Mouse (Mus musculus): ENCODE results near the gene Rtp3. TPM values are rescaled to one million over a fixed set of nuclear protein-coding genes. Genes with fewer than 3 reads are reported as not detected.

The Rtp3 gene
- polyA plus RNA-seq, 1 experiment from 2014 or later = not detected

- H3K9me3 ChIP-seq (ENCODE audit: control insufficient read depth, low read length) = no peaks in the 10 kb centered on the region
- WGBS = 58% methylated on average over 6 of the region's 6 CpGs
- H3K27ac ChIP-seq (replicated peaks) = no peak overlapping the region
- no peaks in the 10 kb centered on the region for H3K36me3 ChIP-seq (ENCODE audit: control insufficient read depth, insufficient read depth, low read length)
- peaks cover 5% of the 10 kb centered on the region; the same call in 1 of the 2 replicates for H3K27me3 ChIP-seq (ENCODE audit: control insufficient read depth, insufficient read depth, low read length)
- DNase-seq (ENCODE audit: low spot score) (no peak), ATAC-seq (ENCODE audit: low FRiP score, low TSS enrichment) (no peak)
- TF ChIP-seq CTCF (IDR thresholded peaks at IDR 0.05; ENCODE audit: low read depth) = no peak
- H3K4me2 ChIP-seq (replicated peaks; ENCODE audit: low read depth) = no peak overlapping the region
- H3K9ac ChIP-seq (ENCODE audit: low read length) = no peak overlapping the region
- no peak overlapping the region for H3K4me3 ChIP-seq (ENCODE audit: low read depth, low read length)
- H3K4me1 ChIP-seq (replicated peaks; ENCODE audit: control insufficient read depth, insufficient read depth) = no peaks in the 10 kb centered on the region
Measured at GRCm38 (mm10) chr9:110947900-110948299, 42.5 kb downstream of the Rtp3 start.

DNA sequence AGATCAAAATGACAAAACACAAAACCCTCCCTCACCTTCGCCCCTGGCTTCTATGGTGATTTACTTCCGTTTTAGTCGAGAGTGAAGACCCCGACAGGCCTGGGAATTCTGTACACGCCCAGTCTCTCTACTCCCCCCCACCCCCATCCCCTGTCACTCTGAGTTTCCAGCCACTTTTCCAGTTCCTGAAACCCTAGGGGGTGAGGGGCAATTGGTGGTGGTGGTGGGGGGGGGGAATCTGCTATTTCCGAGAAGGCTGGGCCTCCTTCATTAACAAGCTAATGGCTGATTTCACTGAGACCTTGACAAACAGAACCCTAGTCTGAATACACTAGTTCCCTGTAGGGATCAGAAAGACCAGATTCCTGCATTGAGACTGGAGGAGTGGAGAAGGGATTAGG is 43.1 kb downstream of the Rtp3 start:
- no peak overlapping the region for H3K27ac ChIP-seq (replicated peaks)
- 26% methylated on average over 6 of the region's 6 CpGs for WGBS
- DNase-seq (ENCODE audit: low spot score) (no peak), ATAC-seq (ENCODE audit: low FRiP score, low TSS enrichment) (no peak)
- H3K4me1 ChIP-seq (replicated peaks; ENCODE audit: control insufficient read depth, insufficient read depth) = no peaks in the 10 kb centered on the region
- peaks cover 5% of the 10 kb centered on the region; the same call in 1 of the 2 replicates for H3K27me3 ChIP-seq (ENCODE audit: control insufficient read depth, insufficient read depth, low read length)
- no peaks in the 10 kb centered on the region for H3K9me3 ChIP-seq (ENCODE audit: control insufficient read depth, low read length)
- no peak overlapping the region for H3K4me3 ChIP-seq (ENCODE audit: low read depth, low read length)
- no peak overlapping the region for H3K9ac ChIP-seq (ENCODE audit: low read length)
- TF ChIP-seq EP300 (optimal IDR thresholded peaks at IDR 0.05) (no peak), CTCF (IDR thresholded peaks at IDR 0.05; ENCODE audit: low read depth) (no peak)
- no peaks in the 10 kb centered on the region for H3K36me3 ChIP-seq (ENCODE audit: control insufficient read depth, insufficient read depth, low read length)
- H3K4me2 ChIP-seq (replicated peaks; ENCODE audit: low read depth) = no peak overlapping the region

- Histone ChIP-seq H3K27ac (replicated peaks) (no peak overlapping the region), H3K4me2 (replicated peaks; ENCODE audit: low read depth) (no peak overlapping the region), H3K9me3 (ENCODE audit: control insufficient read depth, low read length) (no peaks in the 10 kb centered on the region), H3K27me3 (ENCODE audit: control insufficient read depth, insufficient read depth, low read length) (peaks cover 5% of the 10 kb centered on the region; the same call in 1 of the 2 replicates), H3K4me1 (replicated peaks; ENCODE audit: control insufficient read depth, insufficient read depth) (no peaks in the 10 kb centered on the region), H3K4me3 (ENCODE audit: low read depth, low read length) (no peak overlapping the region), H3K9ac (ENCODE audit: low read length) (no peak overlapping the region), H3K36me3 (ENCODE audit: control insufficient read depth, insufficient read depth, low read length) (no peaks in the 10 kb centered on the region)
- no peak for ATAC-seq (ENCODE audit: low FRiP score, low TSS enrichment)
- 39% methylated on average over 20 of the region's 20 CpGs for WGBS
- DNase-seq (ENCODE audit: low spot score) = no peak
- no peak for TF ChIP-seq CTCF (IDR thresholded peaks at IDR 0.05; ENCODE audit: low read depth)
- no peak for TF ChIP-seq EP300 (optimal IDR thresholded peaks at IDR 0.05)
Measured at GRCm38 (mm10) chr9:110946548-110947044, 43.8 kb downstream of the Rtp3 start.

DNA sequence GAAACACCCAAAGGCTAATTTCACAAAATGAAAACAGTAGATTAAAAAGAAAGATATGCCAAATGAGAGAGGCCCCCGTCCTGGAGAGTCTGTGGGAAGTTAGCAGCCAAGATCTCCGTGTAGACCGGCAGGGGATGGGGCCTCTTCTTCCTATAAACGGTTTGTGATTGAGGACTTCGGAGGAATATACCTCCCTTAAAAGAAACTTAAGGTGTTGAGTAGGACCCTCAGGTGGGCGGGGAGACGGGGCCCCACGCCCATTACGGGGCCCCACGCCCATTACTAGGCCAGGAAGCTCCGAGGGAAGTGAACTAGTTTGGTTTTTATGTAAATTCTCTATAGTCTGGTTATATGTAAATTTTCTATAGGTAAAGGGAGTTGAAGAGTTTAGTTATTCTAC is 44.5 kb downstream of the Rtp3 start, which contains the start of gene Tdgf1:
Gene Tdgf1, minus strand, starts transcription at position 233 of the 400 bp plus-strand sequence.
- Histone ChIP-seq H3K4me3 (ENCODE audit: low read depth, low read length) (no peak within 1 kb of the TSS), H3K4me2 (replicated peaks; ENCODE audit: low read depth) (no peak within 1 kb of the TSS), H3K4me1 (replicated peaks; ENCODE audit: control insufficient read depth, insufficient read depth) (no peaks in the 10 kb centered on the region), H3K9me3 (ENCODE audit: control insufficient read depth, low read length) (no peaks in the 10 kb centered on the region), H3K27ac (replicated peaks) (no peak within 1 kb of the TSS), H3K36me3 (ENCODE audit: control insufficient read depth, insufficient read depth, low read length) (no peaks in the 10 kb centered on the region), H3K9ac (ENCODE audit: low read length) (no peak within 1 kb of the TSS), H3K27me3 (ENCODE audit: control insufficient read depth, insufficient read depth, low read length) (peaks cover 5% of the 10 kb centered on the region; the same call in 1 of the 2 replicates)
- DNase-seq (ENCODE audit: low spot score) = no peak
- TF ChIP-seq EP300 (optimal IDR thresholded peaks at IDR 0.05) = no peak
- no peak for TF ChIP-seq CTCF (IDR thresholded peaks at IDR 0.05; ENCODE audit: low read depth)
- ATAC-seq (ENCODE audit: low FRiP score, low TSS enrichment) = no peak
- 13% methylated on average over 11 of the region's 11 CpGs for WGBS

GRCm38 (mm10) chr9:110945343-110945742 is 45.0 kb downstream of the Rtp3 start:
- Histone ChIP-seq H3K27ac (replicated peaks) (no peak overlapping the region), H3K27me3 (ENCODE audit: control insufficient read depth, insufficient read depth, low read length) (peaks cover 5% of the 10 kb centered on the region; the same call in 1 of the 2 replicates), H3K9me3 (ENCODE audit: control insufficient read depth, low read length) (no peaks in the 10 kb centered on the region), H3K36me3 (ENCODE audit: control insufficient read depth, insufficient read depth, low read length) (no peaks in the 10 kb centered on the region), H3K4me3 (ENCODE audit: low read depth, low read length) (no peak overlapping the region), H3K9ac (ENCODE audit: low read length) (no peak overlapping the region), H3K4me1 (replicated peaks; ENCODE audit: control insufficient read depth, insufficient read depth) (no peaks in the 10 kb centered on the region), H3K4me2 (replicated peaks; ENCODE audit: low read depth) (no peak overlapping the region)
- no peak for ATAC-seq (ENCODE audit: low FRiP score, low TSS enrichment)
- no peak for TF ChIP-seq CTCF (IDR thresholded peaks at IDR 0.05; ENCODE audit: low read depth)
- no peak for TF ChIP-seq EP300 (optimal IDR thresholded peaks at IDR 0.05)
- peak; percentile 22 for DNase-seq (ENCODE audit: low spot score)
- WGBS = 11% methylated on average over 18 of the region's 18 CpGs

DNA sequence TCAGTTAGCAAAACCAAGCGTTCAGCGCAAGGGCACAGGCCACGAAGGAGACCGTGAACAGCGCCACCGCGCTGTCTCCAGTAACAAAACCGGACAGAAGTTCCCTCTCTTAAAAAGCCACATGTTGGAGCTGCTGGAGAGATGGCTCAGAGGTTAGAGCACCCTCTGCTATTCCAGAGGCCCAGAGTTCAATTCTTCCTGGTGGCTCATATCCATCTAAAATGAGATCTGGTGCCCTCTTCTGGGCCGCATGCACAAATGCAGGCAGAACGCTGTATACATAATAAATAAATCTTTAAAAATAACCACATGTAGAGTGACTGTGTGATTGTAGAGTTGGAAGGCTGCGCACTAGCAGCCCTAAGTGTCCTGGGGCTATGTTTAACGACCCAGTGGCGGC is 46.1 kb downstream of the Rtp3 start:
- H3K36me3 ChIP-seq (ENCODE audit: control insufficient read depth, insufficient read depth, low read length) = no peaks in the 10 kb centered on the region
- ATAC-seq (ENCODE audit: low FRiP score, low TSS enrichment) (no peak), DNase-seq (ENCODE audit: low spot score) (no peak)
- no peak overlapping the region for H3K4me3 ChIP-seq (ENCODE audit: low read depth, low read length)
- peaks cover 5% of the 10 kb centered on the region; the same call in 1 of the 2 replicates for H3K27me3 ChIP-seq (ENCODE audit: control insufficient read depth, insufficient read depth, low read length)
- no peak overlapping the region for H3K4me2 ChIP-seq (replicated peaks; ENCODE audit: low read depth)
- no peak overlapping the region for H3K9ac ChIP-seq (ENCODE audit: low read length)
- no peaks in the 10 kb centered on the region for H3K9me3 ChIP-seq (ENCODE audit: control insufficient read depth, low read length)
- H3K4me1 ChIP-seq (replicated peaks; ENCODE audit: control insufficient read depth, insufficient read depth) = no peaks in the 10 kb centered on the region
- WGBS = 34% methylated on average over 13 of the region's 13 CpGs
- no peak overlapping the region for H3K27ac ChIP-seq (replicated peaks)
- peak; percentile 69 for TF ChIP-seq CTCF (IDR thresholded peaks at IDR 0.05; ENCODE audit: low read depth)
- no peak for TF ChIP-seq EP300 (optimal IDR thresholded peaks at IDR 0.05)
